ENCODE assay signal across 8 mouse cellular contexts in genomic region chr11:78159096-78159495, GRCm38 (mm10). TPM values are rescaled to one million over a fixed set of nuclear protein-coding genes. Genes with fewer than 3 reads are reported as not detected.
DNase-seq lines count a peak whose midpoint lies in the region; ATAC-seq lines count a peak whose summit lies in the region.

No protein-coding gene starts in this region.

- H3K27me3 ChIP-seq in intestine, embryonic 14.5 days (replicated peaks; ENCODE audit: control insufficient read depth, insufficient read depth, low read length) = no peaks in the 10 kb centered on the region
- no peaks in the 10 kb centered on the region for H3K27me3 ChIP-seq in midbrain, embryonic 11.5 days (ENCODE audit: control insufficient read depth, insufficient read depth, low read length)

- H3K36me3 ChIP-seq in intestine, embryonic 14.5 days (ENCODE audit: control insufficient read depth, insufficient read depth, low read length) = peaks cover 87% of the 10 kb centered on the region
- H3K36me3 ChIP-seq in midbrain, embryonic 11.5 days (ENCODE audit: control insufficient read depth, insufficient read depth, low read length) = peaks cover 37% of the 10 kb centered on the region

- WGBS in intestine, embryonic 14.5 days = 26% methylated on average over 2 of the region's 2 CpGs
- 37% methylated on average over 2 of the region's 2 CpGs for WGBS in midbrain, embryonic 11.5 days

- no peak overlapping the region for H3K4me2 ChIP-seq in intestine, embryonic 14.5 days (ENCODE audit: low read length)
- no peak overlapping the region for H3K4me2 ChIP-seq in midbrain, embryonic 11.5 days

- H3K9me3 ChIP-seq in intestine, embryonic 14.5 days (ENCODE audit: control insufficient read depth, low read length) = no peaks in the 10 kb centered on the region
- no peaks in the 10 kb centered on the region for H3K9me3 ChIP-seq in midbrain, embryonic 11.5 days (ENCODE audit: control insufficient read depth, low read length)

- no peak overlapping the region for H3K27ac ChIP-seq in intestine, embryonic 14.5 days (ENCODE audit: low read depth)
- no peak overlapping the region for H3K27ac ChIP-seq in midbrain, embryonic 11.5 days (ENCODE audit: low read depth, low read length)

- H3K4me3 ChIP-seq in intestine, embryonic 14.5 days (ENCODE audit: low read depth, low read length) = no peak overlapping the region
- H3K4me3 ChIP-seq in midbrain, embryonic 11.5 days (ENCODE audit: low read depth, low read length) = no peak overlapping the region

- peaks cover 18% of the 10 kb centered on the region for H3K4me1 ChIP-seq in intestine, embryonic 14.5 days (replicated peaks; ENCODE audit: control insufficient read depth, insufficient read depth, low read length)
- H3K4me1 ChIP-seq in midbrain, embryonic 11.5 days (ENCODE audit: control insufficient read depth, insufficient read depth, low read length) = peaks cover 19% of the 10 kb centered on the region

- peak; percentile 85 for DNase-seq in adrenal gland, adult 2 months
- no peak for DNase-seq in adrenal gland, adult 8-10 months
- DNase-seq in gastrocnemius, postnatal 14 days = peak; percentile 68
- peak; percentile 82 for DNase-seq in intestine, embryonic 14.5 days (ENCODE audit: low spot score)
- DNase-seq in left cerebral cortex, postnatal 25 days (ENCODE audit: low spot score in 2 of 2) = peak; percentile 84 to 90
- peak; percentile 97 for DNase-seq in midbrain, embryonic 11.5 days (ENCODE audit: low spot score, missing footprints)
- peak; percentile 80 for DNase-seq in skeletal muscle tissue, adult 2 months (ENCODE audit: low read depth, low spot score)

- no peak overlapping the region for H3K9ac ChIP-seq in intestine, embryonic 14.5 days (ENCODE audit: low read length)
- no peak overlapping the region for H3K9ac ChIP-seq in midbrain, embryonic 11.5 days (ENCODE audit: low read length)

- intact Hi-C loops in gastrocnemius, postnatal 14 days (cut with DNase I; ENCODE audit: low total_unique reads) = loop anchor here (5.0 kb wide), 1 partner anchor 102 kb away; no protein-coding TSS in a partner anchor
- intact Hi-C loops in left cerebral cortex, postnatal 25 days (cut with DNase I) = no loop called here

- peak; percentile 93 for ATAC-seq in common myeloid progenitor, adult 5-6 weeks (replicated peaks; ENCODE audit: low read depth, poor library complexity, severe bottlenecking)
- ATAC-seq in intestine, embryonic 14.5 days (replicated peaks; ENCODE audit: low FRiP score, low TSS enrichment, low read depth) = peak; percentile 32; the same call in 1 of the 2 replicates
- peak; percentile 36 for ATAC-seq in midbrain, embryonic 11.5 days (ENCODE audit: low FRiP score)

RNA-seq across cellular contexts. Expression of gene Traf4, which starts 6.3 kb away (rescaled TPM):
- total RNA-seq in adrenal gland, adult 2 months (2021) = 10 to 100 TPM; 29.8 to 31.2 TPM
- 128 and 131 TPM in 2 replicates for polyA plus RNA-seq in adrenal gland, adult 2 months (2012; rRNA removed)
- 10 to 100 TPM; 18.0 to 31.3 (median 22.8) TPM for total RNA-seq in adrenal gland, adult 8-10 months (2022)
- 6.9 and 10.2 TPM in 2 replicates for total RNA-seq in common myeloid progenitor, adult 5-6 weeks (2017)
- total RNA-seq in gastrocnemius, postnatal 14 days (2021) = 10 to 100 TPM in 1 of 2 experiments, 1 to 10 TPM in 1; 7.6 to 10.2 TPM
- polyA plus RNA-seq in intestine, embryonic 14.5 days (2014; fragmentation: Nextera tagmentation; extraction: Ambion mirVana) = 61.7 and 65.3 TPM in 2 replicates
- total RNA-seq in left cerebral cortex, postnatal 25 days (2021) = 10 to 100 TPM; 11.3 to 12.5 TPM
- polyA plus RNA-seq in midbrain, embryonic 11.5 days (2014; fragmentation: Nextera tagmentation; extraction: Ambion mirVana) = 72.0 and 79.7 TPM in 2 replicates

RNA-seq across cellular contexts. Expression of gene Nek8, which starts 17.4 kb away (rescaled TPM):
- total RNA-seq in adrenal gland, adult 2 months (2021) = 10 to 100 TPM in 1 of 2 experiments, 1 to 10 TPM in 1; 6.5 to 12.1 TPM
- 26.7 and 30.5 TPM in 2 replicates for polyA plus RNA-seq in adrenal gland, adult 2 months (2012; rRNA removed)
- total RNA-seq in adrenal gland, adult 8-10 months (2022) = 10 to 100 TPM; 10.7 to 29.6 (median 21.6) TPM
- 7.1 and 8.2 TPM in 2 replicates for total RNA-seq in common myeloid progenitor, adult 5-6 weeks (2017)
- total RNA-seq in gastrocnemius, postnatal 14 days (2021) = 1 to 10 TPM; 1.4 to 2.1 TPM
- 15.2 and 15.4 TPM in 2 replicates for polyA plus RNA-seq in intestine, embryonic 14.5 days (2014; fragmentation: Nextera tagmentation; extraction: Ambion mirVana)
- 1 to 10 TPM; 3.1 to 3.2 TPM for total RNA-seq in left cerebral cortex, postnatal 25 days (2021)
- 6.4 and 7.1 TPM in 2 replicates for polyA plus RNA-seq in midbrain, embryonic 11.5 days (2014; fragmentation: Nextera tagmentation; extraction: Ambion mirVana)

RNA-seq across cellular contexts. Expression of gene Tlcd1, which starts 17.4 kb away (rescaled TPM):
- total RNA-seq in adrenal gland, adult 2 months (2021) = 10 to 100 TPM; 40.4 to 61.5 TPM
- 319 and 423 TPM in 2 replicates for polyA plus RNA-seq in adrenal gland, adult 2 months (2012; rRNA removed)
- 10 to 100 TPM; 54.5 to 65.1 (median 61.2) TPM for total RNA-seq in adrenal gland, adult 8-10 months (2022)
- 7.9 and 8.1 TPM in 2 replicates for total RNA-seq in common myeloid progenitor, adult 5-6 weeks (2017)
- 1 to 10 TPM; 3.5 to 4.4 TPM for total RNA-seq in gastrocnemius, postnatal 14 days (2021)
- polyA plus RNA-seq in intestine, embryonic 14.5 days (2014; fragmentation: Nextera tagmentation; extraction: Ambion mirVana) = 37.5 and 38.8 TPM in 2 replicates
- total RNA-seq in left cerebral cortex, postnatal 25 days (2021) = 10 to 100 TPM; 29.2 to 30.1 TPM
- polyA plus RNA-seq in midbrain, embryonic 11.5 days (2014; fragmentation: Nextera tagmentation; extraction: Ambion mirVana) = 7.9 and 8.5 TPM in 2 replicates

RNA-seq across cellular contexts. Expression of gene Rpl23a, which starts 24.3 kb away (rescaled TPM):
- total RNA-seq in adrenal gland, adult 2 months (2021) = 1,000 to 10,000 TPM; 1,792 to 2,242 TPM
- 21.4 and 29.1 TPM in 2 replicates for polyA plus RNA-seq in adrenal gland, adult 2 months (2012; rRNA removed)
- 1,000 to 10,000 TPM; 1,361 to 1,741 (median 1,547) TPM for total RNA-seq in adrenal gland, adult 8-10 months (2022)
- 3,236 and 3,976 TPM in 2 replicates for total RNA-seq in common myeloid progenitor, adult 5-6 weeks (2017)
- total RNA-seq in gastrocnemius, postnatal 14 days (2021) = 1,000 to 10,000 TPM; 1,019 to 1,174 TPM
- polyA plus RNA-seq in intestine, embryonic 14.5 days (2014; fragmentation: Nextera tagmentation; extraction: Ambion mirVana) = 1,790 and 1,870 TPM in 2 replicates
- 100 to 1,000 TPM; 616 to 654 TPM for total RNA-seq in left cerebral cortex, postnatal 25 days (2021)
- 1,223 and 1,245 TPM in 2 replicates for polyA plus RNA-seq in midbrain, embryonic 11.5 days (2014; fragmentation: Nextera tagmentation; extraction: Ambion mirVana)

RNA-seq across cellular contexts. Expression of gene Rab34, which starts 29.1 kb away (rescaled TPM):
- 10 to 100 TPM; 64.7 to 99.1 TPM for total RNA-seq in adrenal gland, adult 2 months (2021)
- polyA plus RNA-seq in adrenal gland, adult 2 months (2012; rRNA removed) = 240 and 334 TPM in 2 replicates
- total RNA-seq in adrenal gland, adult 8-10 months (2022) = 100 to 1,000 TPM in 2 of 4 experiments, 10 to 100 TPM in 2; 72.8 to 116 (median 98.4) TPM
- 2.0 and 2.8 TPM in 2 replicates for total RNA-seq in common myeloid progenitor, adult 5-6 weeks (2017)
- total RNA-seq in gastrocnemius, postnatal 14 days (2021) = 10 to 100 TPM; 10.2 to 14.1 TPM
- polyA plus RNA-seq in intestine, embryonic 14.5 days (2014; fragmentation: Nextera tagmentation; extraction: Ambion mirVana) = 121 and 141 TPM in 2 replicates
- total RNA-seq in left cerebral cortex, postnatal 25 days (2021) = 10 to 100 TPM; 20.2 to 24.8 TPM
- polyA plus RNA-seq in midbrain, embryonic 11.5 days (2014; fragmentation: Nextera tagmentation; extraction: Ambion mirVana) = 54.7 and 55.1 TPM in 2 replicates

Comparison
In these comparisons a context has a peak if more than half of its experiments do, and no peak if none do; other contexts are left out.
1. ATAC-seq: peak in every context shown above with its lines; median percentile 93 in common myeloid progenitor, adult 5-6 weeks; 36 in midbrain, embryonic 11.5 days; 32 in intestine, embryonic 14.5 days.